Mouse (Mus musculus): ENCODE results near the gene 1700003E16Rik. TPM values are rescaled to one million over a fixed set of nuclear protein-coding genes. Genes with fewer than 3 reads are reported as not detected.

The 1700003E16Rik gene
- total and polyA plus RNA-seq, 3 experiments: 0.23 to 0.34 TPM; not detected in 1

GRCm38 (mm10) chr6:83108762-83109668 lies 47.2 kb upstream of the 1700003E16Rik start, which contains the start of gene Mrpl53:
Gene Mrpl53, plus strand, starts transcription at chr6:83109040.
- Histone ChIP-seq H3K36me3 (replicated peaks in 1 of 2; ENCODE audit: control insufficient read depth in 1 of 2, insufficient read depth in 1 of 2, low read length in 1 of 2) (peaks cover 9 to 52% of the 10 kb centered on the region in 2 experiments), H3K9me3 (replicated peaks; ENCODE audit: low read length) (no peaks in the 10 kb centered on the region), H3K4me1 (ENCODE audit: control insufficient read depth in 1 of 2, insufficient read depth in 2 of 2) (peaks cover 8 to 40% of the 10 kb centered on the region in 2 experiments), H3K27me3 (replicated peaks) (no peaks in the 10 kb centered on the region), H3K27ac (ENCODE audit: insufficient read depth, low read depth) (peak within 1 kb of the TSS; percentile 83), H3K4me2 (ENCODE audit: insufficient read depth, low read depth, poor library complexity, severe bottlenecking) (peak within 1 kb of the TSS; percentile 80), H3K79me2 (replicated peaks; ENCODE audit: control insufficient read depth, extremely low read depth, insufficient read depth, poor library complexity, severe bottlenecking) (peaks cover 15% of the 10 kb centered on the region), H3K4me3 (replicated peaks in 1 of 3; ENCODE audit: low read depth in 2 of 3, low read length in 2 of 3, poor library complexity in 1 of 3) (peak within 1 kb of the TSS; percentile 70 to 100 (median 99)), H3K9ac (ENCODE audit: insufficient read depth, low read depth) (peak within 1 kb of the TSS; percentile 77)
- TF ChIP-seq TBP (conservative IDR thresholded peaks at IDR 0.05; ENCODE audit: low read depth, low read length) (peak; percentile 82), CHD2 (IDR thresholded peaks at IDR 0.05; ENCODE audit: low read length) (peak; percentile 93), SIN3A (IDR thresholded peaks at IDR 0.05; ENCODE audit: low read length) (peak; percentile 73), POLR2AphosphoS2 (IDR thresholded peaks at IDR 0.05; ENCODE audit: low read depth, low read length) (peak; percentile 78; the same call in 1 of the 2 replicates), MEF2A (IDR thresholded peaks at IDR 0.05; ENCODE audit: borderline replicate concordance, low read depth, low read length) (peak; percentile 45; the same call in 1 of the 2 replicates), NELFE (IDR thresholded peaks at IDR 0.05; ENCODE audit: low read depth, low read length) (peak; percentile 91), ELF1 (IDR thresholded peaks at IDR 0.05; ENCODE audit: low read depth, low read length) (peak; percentile 80), TCF12 (IDR thresholded peaks at IDR 0.05; ENCODE audit: low read depth, low read length) (peak; percentile 82), BHLHE40 (IDR thresholded peaks at IDR 0.05; ENCODE audit: low read depth, low read length) (no peak), ETS1 (conservative IDR thresholded peaks at IDR 0.05; ENCODE audit: low read depth, low read length) (no peak), NRF1 (IDR thresholded peaks at IDR 0.05; ENCODE audit: low read depth, low read length) (peak; percentile 51; the same call in 1 of the 2 replicates), MAX (IDR thresholded peaks at IDR 0.05; ENCODE audit: low read length) (0 out of 2 replicates have a peak, but pooled peaks have one; percentile 14), UBTF (IDR thresholded peaks at IDR 0.05; ENCODE audit: low read depth, low read length) (0 out of 2 replicates have a peak, but pooled peaks have one; percentile 63), E2F4 (IDR thresholded peaks at IDR 0.05; ENCODE audit: insufficient replicate concordance, low read depth, low read length) (no peak), ZMIZ1 (IDR thresholded peaks at IDR 0.05; ENCODE audit: low read depth, low read length) (peak; percentile 70; the same call in 1 of the 2 replicates), KAT2A (IDR thresholded peaks at IDR 0.05; ENCODE audit: insufficient replicate concordance, low read length) (peak; percentile 94; the same call in 1 of the 2 replicates), GABPA (IDR thresholded peaks at IDR 0.05; ENCODE audit: insufficient replicate concordance, low read depth, low read length) (no peak; the same call in 1 of the 2 replicates), IRF4 (IDR thresholded peaks at IDR 0.05; ENCODE audit: low read depth, low read length) (peak; percentile 45), POLR2A (IDR thresholded peaks at IDR 0.05; ENCODE audit: low read depth, low read length) (peak; percentile 87), HCFC1 (IDR thresholded peaks at IDR 0.05; ENCODE audit: low read depth, low read length) (peak; percentile 95), MXI1 (IDR thresholded peaks at IDR 0.05; ENCODE audit: low read depth, low read length) (peak; percentile 74; the same call in 1 of the 2 replicates), CHD1 (IDR thresholded peaks at IDR 0.05; ENCODE audit: low read depth, low read length) (no peak), RCOR1 (conservative IDR thresholded peaks at IDR 0.05; ENCODE audit: low read depth, low read length) (no peak)
- peak; percentile 63 for DNase-seq (ENCODE audit: extremely low read depth)
- in situ Hi-C loops (cut with MboI; ENCODE audit: low pct_ligation_motif_present, low pct_unique_long_range_greater_than_20kb, low sequenced_read_pairs) (no loop called here), dilution Hi-C loops (cut with MboI; ENCODE audit: extremely low pct_ligation_motif_present, extremely low pct_unique_long_range_greater_than_20kb, low sequenced_read_pairs) (no loop called here)
